Mouse (Mus musculus): ENCODE measurements around the gene Slc15a3.

DNA sequence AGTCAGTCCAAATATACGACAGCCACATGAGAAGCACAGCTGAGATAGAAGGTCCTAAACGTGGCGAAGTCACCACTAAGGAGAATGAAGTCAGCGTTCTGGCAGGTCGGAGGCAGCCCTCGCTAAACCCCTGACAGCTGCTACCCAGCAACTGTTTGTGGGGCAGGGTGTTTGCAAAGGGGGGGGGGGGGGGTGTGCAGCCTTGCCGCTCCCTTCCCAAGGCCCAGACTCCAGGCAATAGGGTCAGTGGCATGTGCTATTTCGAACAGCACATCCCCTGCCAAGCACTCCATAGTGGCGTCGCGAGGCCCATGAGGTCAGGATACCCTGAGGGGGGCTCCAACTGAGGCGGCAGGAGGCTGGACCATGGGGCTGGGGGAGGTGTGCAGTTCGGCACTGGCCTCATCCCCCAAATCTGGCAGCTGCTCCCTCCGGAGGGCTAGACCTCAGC, 41.5 kb downstream of the Slc15a3 start:
- TF ChIP-seq CTCF (IDR thresholded peaks at IDR 0.05; ENCODE audit: borderline replicate concordance, extremely low read depth, insufficient read depth, insufficient read length) (no peak), POLR2A (IDR thresholded peaks at IDR 0.05; ENCODE audit: borderline replicate concordance, extremely low read depth, insufficient read depth, insufficient read length, poor library complexity, severe bottlenecking) (no peak)

All from brain, embryonic 14.5 days (tissue).